In genomic region chr2:105089581-105090508, GRCm38 (mm10) we compare ENCODE assay signal across 10 mouse cellular contexts. TPM values are rescaled to one million over a fixed set of nuclear protein-coding genes. Genes with fewer than 3 reads are reported as not detected.
DNase-seq lines count a peak whose midpoint lies in the region; ATAC-seq and TF ChIP-seq lines count a peak whose summit lies in the region.
"Had no signal": no experiment of that assay in that cellular context is flagged by ENCODE, and none has a peak within 500 bp of the region (broad histone marks: within the 10 kb centered on the region; RNA-seq: fewer than 3 reads in every experiment).

No protein-coding gene starts in this region.

- H3K4me2 ChIP-seq in forebrain, embryonic 11.5 days (ENCODE audit: low read depth, low read length, severe bottlenecking) = no peak overlapping the region
- H3K4me2 ChIP-seq in lung, embryonic 14.5 days = no peak overlapping the region
- no peak overlapping the region for H3K4me2 ChIP-seq in intestine, embryonic 15.5 days (replicated peaks)
- no peak overlapping the region for H3K4me2 ChIP-seq in heart, embryonic 12.5 days

- H3K27me3 ChIP-seq in forebrain, embryonic 11.5 days (ENCODE audit: control insufficient read depth, insufficient read depth, low read length) = no peaks in the 10 kb centered on the region
- H3K27me3 ChIP-seq in forebrain, embryonic 10.5 days (ENCODE audit: poor library complexity, severe bottlenecking) = no peaks in the 10 kb centered on the region
- no peaks in the 10 kb centered on the region for H3K27me3 ChIP-seq in lung, embryonic 14.5 days (ENCODE audit: insufficient read depth, low read length)
- H3K27me3 ChIP-seq in intestine, embryonic 15.5 days (replicated peaks) = no peaks in the 10 kb centered on the region
- no peaks in the 10 kb centered on the region for H3K27me3 ChIP-seq in heart, embryonic 12.5 days (replicated peaks)

- no peak for TF ChIP-seq CTCF in lung, embryonic 14.5 days (IDR thresholded peaks at IDR 0.05; ENCODE audit: low read depth)

- H3K4me3 ChIP-seq in forebrain, embryonic 11.5 days (ENCODE audit: low read depth, low read length) = no peak overlapping the region
- no peak overlapping the region for H3K4me3 ChIP-seq in forebrain, embryonic 10.5 days
- H3K4me3 ChIP-seq in lung, embryonic 14.5 days (ENCODE audit: low read depth, low read length) = no peak overlapping the region
- no peak overlapping the region for H3K4me3 ChIP-seq in intestine, embryonic 15.5 days (replicated peaks)
- no peak overlapping the region for H3K4me3 ChIP-seq in heart, embryonic 12.5 days
- H3K4me3 ChIP-seq: erythroblast, embryonic 14.5 days had no signal

- H3K9me3 ChIP-seq in forebrain, embryonic 11.5 days (ENCODE audit: control insufficient read depth, low read length) = no peaks in the 10 kb centered on the region
- H3K9me3 ChIP-seq in forebrain, embryonic 10.5 days = no peaks in the 10 kb centered on the region
- H3K9me3 ChIP-seq in lung, embryonic 14.5 days (ENCODE audit: low read depth, low read length) = no peaks in the 10 kb centered on the region
- H3K9me3 ChIP-seq in intestine, embryonic 15.5 days = no peaks in the 10 kb centered on the region
- no peaks in the 10 kb centered on the region for H3K9me3 ChIP-seq in heart, embryonic 12.5 days (replicated peaks)

- H3K9ac ChIP-seq in forebrain, embryonic 11.5 days (ENCODE audit: low read length) = no peak overlapping the region
- no peak overlapping the region for H3K9ac ChIP-seq in lung, embryonic 14.5 days
- H3K9ac ChIP-seq in intestine, embryonic 15.5 days = no peak overlapping the region
- no peak overlapping the region for H3K9ac ChIP-seq in heart, embryonic 12.5 days

- DNase-seq in forebrain, embryonic 11.5 days (ENCODE audit: low spot score) = no peak
- DNase-seq in forebrain, embryonic 10.5 days (ENCODE audit: extremely low spot score, low spot score) = no peak
- peak; percentile 90 for DNase-seq in lung, embryonic 14.5 days
- DNase-seq in lung, postnatal 4 days = no peak
- DNase-seq in right cerebral cortex, postnatal 10 days (ENCODE audit: low spot score in 2 of 2) = peak; percentile 41 to 59
- no peak for DNase-seq in cerebellum, adult 9-10 months
- DNase-seq: adrenal gland, adult 2 months had no signal

- no peaks in the 10 kb centered on the region; the same call in 1 of the 2 replicates for H3K4me1 ChIP-seq in forebrain, embryonic 11.5 days (replicated peaks; ENCODE audit: control insufficient read depth, insufficient read depth, low read length)
- peaks cover 7% of the 10 kb centered on the region; the same call in 1 of the 2 replicates for H3K4me1 ChIP-seq in forebrain, embryonic 10.5 days
- H3K4me1 ChIP-seq in lung, embryonic 14.5 days (ENCODE audit: insufficient read depth) = 0 out of 2 replicates have a peak, but pooled peaks cover 3% of the 10 kb centered on the region
- H3K4me1 ChIP-seq in intestine, embryonic 15.5 days (replicated peaks) = 0 out of 2 replicates have a peak, but pooled peaks cover 3% of the 10 kb centered on the region
- H3K4me1 ChIP-seq in heart, embryonic 12.5 days (replicated peaks) = peaks cover 29% of the 10 kb centered on the region

- 0 out of 2 replicates have a peak overlapping the region, but pooled peaks have one; percentile 12 for H3K27ac ChIP-seq in forebrain, embryonic 11.5 days (ENCODE audit: low read depth, low read length)
- H3K27ac ChIP-seq in forebrain, embryonic 10.5 days = no peak overlapping the region
- peak overlapping the region; percentile 4; the same call in 1 of the 2 replicates for H3K27ac ChIP-seq in lung, embryonic 14.5 days (ENCODE audit: low read depth)
- H3K27ac ChIP-seq in intestine, embryonic 15.5 days = no peak overlapping the region
- H3K27ac ChIP-seq in heart, embryonic 12.5 days (ENCODE audit: poor library complexity, severe bottlenecking) = no peak overlapping the region

- ATAC-seq in forebrain, embryonic 11.5 days (replicated peaks; ENCODE audit: low FRiP score) = peak; percentile 55
- peak; percentile 79 for ATAC-seq in lung, embryonic 14.5 days (ENCODE audit: insufficient read depth)
- ATAC-seq in intestine, embryonic 15.5 days = peak; percentile 76; the same call in 1 of the 2 replicates
- no peak for ATAC-seq in heart, embryonic 12.5 days (ENCODE audit: insufficient number of reproducible peaks, low FRiP score)

- WGBS in forebrain, embryonic 11.5 days = 55% methylated on average over 7 of the region's 7 CpGs
- 70% methylated on average over 7 of the region's 7 CpGs for WGBS in forebrain, embryonic 10.5 days
- WGBS in lung, embryonic 14.5 days = 22% methylated on average over 7 of the region's 7 CpGs
- 28% methylated on average over 7 of the region's 7 CpGs for WGBS in intestine, embryonic 15.5 days
- WGBS in heart, embryonic 12.5 days = 42% methylated on average over 7 of the region's 7 CpGs

- no peaks in the 10 kb centered on the region for H3K36me3 ChIP-seq in forebrain, embryonic 11.5 days (ENCODE audit: control insufficient read depth, insufficient read depth, low read length)
- H3K36me3 ChIP-seq in forebrain, embryonic 10.5 days (replicated peaks) = no peaks in the 10 kb centered on the region
- no peaks in the 10 kb centered on the region for H3K36me3 ChIP-seq in lung, embryonic 14.5 days (ENCODE audit: insufficient read depth)
- no peaks in the 10 kb centered on the region for H3K36me3 ChIP-seq in intestine, embryonic 15.5 days
- H3K36me3 ChIP-seq in heart, embryonic 12.5 days = no peaks in the 10 kb centered on the region

RNA-seq across cellular contexts. Expression of gene Gm11060, which starts 2.0 kb away (rescaled TPM):
- polyA plus RNA-seq in forebrain, embryonic 11.5 days (2014; fragmentation: Nextera tagmentation; extraction: Ambion mirVana) = not detected in 2 replicates
- not detected in 2 replicates for polyA plus RNA-seq in forebrain, embryonic 10.5 days (2016; fragmentation: Nextera tagmentation; extraction: Ambion mirVana)
- polyA plus RNA-seq in lung, embryonic 14.5 days (2014; fragmentation: Nextera tagmentation; extraction: Ambion mirVana) = not detected in 2 replicates
- not detected in 2 replicates for polyA plus RNA-seq in intestine, embryonic 15.5 days (2015; fragmentation: Nextera tagmentation; extraction: Ambion mirVana)
- polyA plus RNA-seq in heart, embryonic 12.5 days (2016; fragmentation: Nextera tagmentation; extraction: Ambion mirVana) = not detected in 2 replicates
- polyA plus RNA-seq: adrenal gland, adult 2 months; erythroblast, embryonic 14.5 days had no signal

RNA-seq across cellular contexts. Expression of gene Wt1, which starts 36.5 kb away (rescaled TPM):
- polyA plus RNA-seq in forebrain, embryonic 11.5 days (2014; fragmentation: Nextera tagmentation; extraction: Ambion mirVana) = 0.11 and 0.15 TPM in 2 replicates
- 0.12 and 0.21 TPM in 2 replicates for polyA plus RNA-seq in forebrain, embryonic 10.5 days (2016; fragmentation: Nextera tagmentation; extraction: Ambion mirVana)
- polyA plus RNA-seq in lung, embryonic 14.5 days (2014; fragmentation: Nextera tagmentation; extraction: Ambion mirVana) = 8.9 and 9.0 TPM in 2 replicates
- polyA plus RNA-seq in intestine, embryonic 15.5 days (2015; fragmentation: Nextera tagmentation; extraction: Ambion mirVana) = 12.2 and 12.4 TPM in 2 replicates
- 29.0 and 30.7 TPM in 2 replicates for polyA plus RNA-seq in heart, embryonic 12.5 days (2016; fragmentation: Nextera tagmentation; extraction: Ambion mirVana)
- polyA plus RNA-seq: erythroblast, embryonic 14.5 days had no signal

Comparison
In these comparisons a context has a peak if more than half of its experiments do, and no peak if none do; other contexts are left out.
1. DNase-seq: peak in lung, embryonic 14.5 days (single experiment) and right cerebral cortex, postnatal 10 days (2 of 2); none in forebrain, embryonic 11.5 days (single experiment), forebrain, embryonic 10.5 days (single experiment), lung, postnatal 4 days (0 of 2) and cerebellum, adult 9-10 months (single experiment).
2. H3K27ac ChIP-seq: peak in forebrain, embryonic 11.5 days (single experiment) and lung, embryonic 14.5 days (single experiment); none in forebrain, embryonic 10.5 days (single experiment), intestine, embryonic 15.5 days (single experiment) and heart, embryonic 12.5 days (single experiment).